Mouse (Mus musculus) brain, embryonic 14.5 days (tissue): ENCODE data around the gene Cdr2.
"Not testable (repeated sequence)": the region's sequence is repeated elsewhere in the genome, so short reads cannot be mapped to it uniquely, and the experiment has no call there.

Experiments
- CTCF ChIP-seq: fragments of 200-500 bp; IDR thresholded peaks from 2 replicates; pipeline ENCODE4 v1.5.1; 2012; ENCODE audit warnings: inconsistent platforms, mild to moderate bottlenecking, moderate library complexity, borderline replicate concordance; ENCODE audit not compliant: insufficient read depth, insufficient read length; ENCODE audit errors: extremely low read depth
- POLR2A ChIP-seq: fragments of 200-500 bp; IDR thresholded peaks from 2 replicates; pipeline ENCODE4 v1.6.1; 2012; ENCODE audit warnings: mild to moderate bottlenecking, inconsistent platforms, borderline replicate concordance; ENCODE audit not compliant: poor library complexity, insufficient read depth, insufficient read length, severe bottlenecking; ENCODE audit errors: extremely low read depth

DNA sequence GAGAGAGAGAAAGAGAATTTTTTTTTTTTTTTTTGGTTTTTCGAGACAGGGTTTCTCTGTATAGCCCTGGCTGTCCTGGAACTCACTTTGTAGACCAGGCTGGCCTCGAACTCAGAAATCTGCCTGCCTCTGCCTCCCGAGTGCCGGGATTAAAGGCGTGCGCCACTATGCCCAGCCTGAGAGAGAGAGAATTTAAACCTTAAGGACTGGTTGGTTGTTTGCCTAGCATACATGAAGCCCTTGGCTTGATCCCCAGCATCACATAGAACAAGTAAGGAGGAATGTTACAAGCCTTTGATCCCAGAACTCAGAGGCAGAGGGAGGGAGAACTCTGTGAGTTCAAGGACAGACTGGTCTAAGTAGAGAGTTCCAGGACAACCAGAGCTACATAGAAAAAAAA, 70.8 kb downstream of the Cdr2 start:
- not testable (repeated sequence) for TF ChIP-seq CTCF, POLR2A
